Mouse (Mus musculus) brain, embryonic 14.5 days (tissue): ENCODE measurements at regions not wholly inside any gene's neighbourhood (a gene's known extent, or its start where the extent isn't known, plus 50 kb on each side); places are given as distances from the start of the nearest gene placed in this dataset.

ENCODE experiments used
- CTCF ChIP-seq: fragments of 200-500 bp; IDR thresholded peaks from 2 replicates; pipeline ENCODE4 v1.5.1; 2012; ENCODE audit warnings: inconsistent platforms, mild to moderate bottlenecking, moderate library complexity, borderline replicate concordance; ENCODE audit not compliant: insufficient read depth, insufficient read length; ENCODE audit errors: extremely low read depth
- POLR2A ChIP-seq: fragments of 200-500 bp; IDR thresholded peaks from 2 replicates; pipeline ENCODE4 v1.6.1; 2012; ENCODE audit warnings: mild to moderate bottlenecking, inconsistent platforms, borderline replicate concordance; ENCODE audit not compliant: poor library complexity, insufficient read depth, insufficient read length, severe bottlenecking; ENCODE audit errors: extremely low read depth

DNA sequence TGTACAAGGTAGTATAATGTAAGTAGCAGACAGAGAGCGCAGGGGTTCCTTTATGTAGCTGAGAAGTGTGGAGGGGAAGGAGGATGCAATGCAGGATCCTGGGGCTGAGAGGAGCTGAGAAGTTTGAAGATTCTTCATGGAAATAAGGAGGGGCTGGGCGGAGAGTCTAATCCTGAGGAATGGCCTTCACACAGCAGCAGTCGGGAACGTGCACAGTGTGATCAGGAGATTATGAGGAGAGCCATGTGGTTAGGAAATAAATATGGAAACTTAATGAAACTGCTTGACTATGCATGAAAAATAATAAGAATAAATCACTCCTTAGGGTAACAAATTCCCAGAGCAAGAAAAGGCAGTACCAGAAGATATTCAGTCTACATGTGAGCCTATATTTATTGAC, 445.1 kb downstream of the Rapgef2 start:
- TF ChIP-seq CTCF (no peak), POLR2A (no peak)
